Mouse (Mus musculus): Measurements from ENCODE around the gene Comp.

DNA sequence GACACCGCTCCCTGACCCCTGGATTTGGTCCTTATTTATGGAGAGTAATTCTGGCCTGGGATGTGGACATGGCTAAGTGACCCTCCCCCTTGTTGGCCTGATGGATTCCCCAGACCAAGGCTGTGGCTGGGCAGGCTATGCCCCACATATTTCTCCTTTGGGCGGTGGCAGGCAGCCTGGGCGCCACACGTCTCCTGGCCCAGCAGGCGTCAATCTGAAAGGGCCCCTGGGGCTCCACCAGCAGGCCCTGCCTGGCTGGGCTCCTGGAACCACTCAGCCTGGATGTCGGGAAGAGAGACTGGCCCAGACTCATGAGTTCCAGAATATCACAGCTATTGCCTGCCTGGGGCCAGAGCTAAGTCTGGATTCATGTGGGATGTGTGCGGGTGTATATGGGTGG is 2.9 kb upstream of the Comp start:
- TF ChIP-seq CTCF (IDR thresholded peaks at IDR 0.05) (no peak), EP300 (IDR thresholded peaks at IDR 0.05) (no peak)

Data from lung, postnatal 0 days (tissue).